Mouse (Mus musculus) embryo, embryonic 11 days (tissue): ENCODE measurements at regions not wholly inside any gene's neighbourhood (a gene's known extent, or its start where the extent isn't known, plus 50 kb on each side); places are given as distances from the start of the nearest gene placed in this dataset.
A peak's percentile ranks its signal among the peaks of the same experiment; 100 is the strongest.

Experiments used
- DNase-seq: peaks from one replicate; pipeline ENCODE4 v3.0.0-alpha.2; 2015

DNA sequence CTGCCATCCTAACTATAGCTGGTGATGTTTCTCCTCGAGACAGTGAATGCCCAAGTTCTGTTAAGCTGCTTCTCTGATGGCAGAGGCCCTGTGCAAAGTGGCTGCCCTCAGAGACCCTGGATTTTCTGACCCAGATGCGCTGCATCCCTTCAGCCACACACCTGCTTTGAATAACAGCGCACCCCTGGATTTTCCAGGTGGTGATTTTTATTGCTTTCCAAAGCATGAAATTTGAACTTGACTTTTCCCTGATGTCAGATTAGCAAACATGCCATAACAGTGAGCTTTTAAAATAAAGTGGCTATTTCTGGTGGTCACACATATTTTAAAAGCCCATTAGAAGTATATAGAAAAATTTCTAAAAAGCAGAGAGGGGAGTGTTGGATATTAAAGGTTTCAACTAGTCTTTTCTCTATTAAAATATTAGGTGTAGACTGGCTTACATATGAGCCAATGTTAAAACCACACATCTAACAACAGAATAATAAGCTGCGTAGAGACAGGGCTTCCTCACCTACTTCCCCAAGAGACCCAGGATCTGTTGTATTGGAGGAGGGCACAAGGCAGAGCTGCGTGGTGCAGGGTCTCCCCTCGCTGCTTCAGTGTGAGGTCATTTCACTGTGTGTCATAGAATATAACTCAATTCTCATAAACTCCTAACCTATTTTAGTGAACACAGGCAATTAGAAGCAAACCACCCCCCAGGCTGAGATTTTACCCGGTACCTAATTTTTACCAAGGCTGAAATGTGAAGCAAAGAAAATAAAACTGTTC lies 280.3 kb downstream of the Ccdc91 start:
- no peak for DNase-seq

DNA sequence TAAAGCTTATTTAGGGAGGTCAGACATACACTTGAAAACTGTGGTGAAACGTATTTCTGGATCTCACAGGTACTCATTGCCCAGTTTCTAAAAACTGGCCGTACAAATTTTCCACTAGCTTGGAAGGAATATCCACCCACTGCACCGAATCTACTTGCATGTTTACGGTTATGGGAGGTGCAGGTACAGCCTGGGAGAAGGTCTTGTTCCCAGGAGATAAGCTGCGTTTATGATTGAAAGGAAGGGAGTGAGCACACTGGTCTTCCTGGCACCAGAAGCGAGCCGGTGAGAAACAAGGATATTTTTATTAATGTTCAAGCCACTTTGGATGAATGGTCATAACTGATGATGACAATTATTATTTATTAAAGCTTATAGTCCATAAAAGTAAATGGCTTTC lies 283.9 kb downstream of the Ccdc91 start:
- DNase-seq: no peak

GRCm38 (mm10) chr6:147760113-147760512 lies 284.5 kb downstream of the Ccdc91 start:
- DNase-seq: no peak

- no peak for DNase-seq
Measured at GRCm38 (mm10) chr6:147765241-147765640, 281.8 kb upstream of the Far2 start.

DNA sequence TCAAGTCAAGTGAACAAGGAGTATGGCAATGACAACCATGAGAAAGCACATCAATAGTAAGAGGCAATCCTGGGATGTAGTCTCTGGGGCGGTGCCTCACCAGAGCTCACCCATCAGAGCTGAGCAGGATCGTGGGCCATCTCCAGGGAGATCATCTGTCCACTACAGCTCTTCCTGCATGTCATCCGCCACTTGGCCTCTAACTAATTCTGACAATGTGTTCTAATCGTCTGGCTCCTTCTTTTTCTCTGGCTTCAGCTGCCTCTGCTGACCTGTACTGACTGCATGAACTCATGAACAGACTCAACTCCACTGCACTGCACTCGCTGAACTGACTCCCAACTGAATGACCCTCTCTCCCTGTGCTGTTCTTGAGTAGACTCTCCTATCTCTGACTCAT lies 277.9 kb upstream of the Far2 start:
- DNase-seq: no peak

DNA sequence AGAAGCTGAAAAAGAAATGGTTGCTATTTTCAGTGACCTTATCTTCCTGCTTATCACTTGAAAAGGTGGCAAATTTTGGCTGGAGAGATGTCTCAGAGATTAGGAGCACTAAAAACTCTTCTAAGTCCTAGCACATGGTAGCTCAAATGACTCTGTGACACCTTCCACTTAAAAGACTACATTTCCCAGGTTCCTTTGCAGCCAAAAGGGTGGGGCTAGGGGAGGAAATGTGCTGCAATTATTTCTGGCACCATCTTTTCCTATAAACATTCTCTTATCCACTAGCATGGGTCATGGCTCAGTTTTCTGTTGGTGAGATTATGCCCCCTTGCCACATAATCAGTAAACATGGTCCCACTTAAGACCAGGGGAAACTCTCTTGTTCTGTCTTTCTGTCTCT lies 277.0 kb upstream of the Far2 start:
- DNase-seq: no peak

GRCm38 (mm10) chr6:147771411-147771810 lies 275.6 kb upstream of the Far2 start:
- peak; percentile 10 for DNase-seq

DNA sequence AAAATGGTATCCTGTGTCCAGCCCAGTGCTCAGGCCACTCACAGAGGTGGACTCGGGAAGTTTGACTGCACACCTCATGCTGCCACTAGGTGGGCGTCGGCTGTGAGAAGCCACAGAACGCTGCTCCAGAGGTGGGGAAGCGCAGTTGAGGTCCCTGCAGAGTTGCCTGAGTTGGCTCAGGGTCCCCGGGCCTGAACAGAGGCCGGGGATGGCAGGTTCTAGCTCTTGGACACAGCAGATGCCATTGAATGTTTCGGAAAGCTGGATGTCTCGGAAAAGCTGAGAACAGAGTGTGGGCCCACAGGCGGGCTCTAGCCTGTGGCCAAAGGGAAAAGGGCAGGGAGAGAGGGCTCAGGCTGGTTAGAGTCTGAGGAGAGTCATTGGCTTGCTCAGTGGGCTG lies 273.2 kb upstream of the Far2 start:
- DNase-seq: no peak

DNA sequence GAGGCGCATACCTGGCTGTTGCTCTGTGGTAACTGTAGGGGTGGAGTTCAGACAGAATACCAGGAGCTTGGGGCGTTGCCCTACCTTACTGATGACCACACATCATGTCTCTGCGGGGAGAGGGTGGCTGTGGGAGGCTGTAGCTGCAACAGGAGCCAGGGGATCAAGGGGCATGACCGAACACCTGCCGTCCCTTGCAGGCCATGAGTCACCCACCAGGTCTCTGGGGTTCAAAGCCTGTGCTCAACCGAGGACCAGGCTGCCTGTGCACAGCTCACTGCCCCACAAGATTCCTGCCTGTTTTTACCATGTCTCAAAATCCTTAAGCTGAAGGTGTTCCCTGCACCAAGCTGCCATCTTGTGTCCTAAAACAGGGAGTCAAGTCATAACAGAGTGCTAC lies 272.4 kb upstream of the Far2 start:
- no peak for DNase-seq

- DNase-seq: no peak
Measured at GRCm38 (mm10) chr6:147779466-147779865, 267.6 kb upstream of the Far2 start.

GRCm38 (mm10) chr6:147784249-147784648 lies 262.8 kb upstream of the Far2 start:
- DNase-seq: no peak

DNA sequence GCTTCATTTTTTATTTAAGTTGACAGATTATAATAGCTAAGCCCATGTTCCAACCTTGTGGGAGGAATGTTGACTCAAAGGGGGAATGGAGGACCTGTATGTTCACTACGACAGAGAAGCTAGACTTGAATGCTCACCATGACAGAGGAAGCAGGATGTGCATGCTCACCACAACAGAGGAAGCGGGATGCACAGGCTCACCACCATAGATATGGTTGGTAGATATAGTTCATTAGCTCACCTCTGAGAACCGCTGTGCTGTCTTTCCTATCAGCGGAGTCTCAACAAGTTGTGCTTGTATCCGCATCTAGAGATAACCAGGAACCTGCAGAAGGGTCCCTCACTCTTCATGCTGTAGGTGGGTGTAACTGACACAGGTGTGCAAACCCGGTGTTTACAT lies 262.2 kb upstream of the Far2 start:
- no peak for DNase-seq

GRCm38 (mm10) chr6:147788095-147788494 lies 259.0 kb upstream of the Far2 start:
- DNase-seq: no peak

GRCm38 (mm10) chr6:147789112-147789511 lies 257.9 kb upstream of the Far2 start:
- no peak for DNase-seq

DNA sequence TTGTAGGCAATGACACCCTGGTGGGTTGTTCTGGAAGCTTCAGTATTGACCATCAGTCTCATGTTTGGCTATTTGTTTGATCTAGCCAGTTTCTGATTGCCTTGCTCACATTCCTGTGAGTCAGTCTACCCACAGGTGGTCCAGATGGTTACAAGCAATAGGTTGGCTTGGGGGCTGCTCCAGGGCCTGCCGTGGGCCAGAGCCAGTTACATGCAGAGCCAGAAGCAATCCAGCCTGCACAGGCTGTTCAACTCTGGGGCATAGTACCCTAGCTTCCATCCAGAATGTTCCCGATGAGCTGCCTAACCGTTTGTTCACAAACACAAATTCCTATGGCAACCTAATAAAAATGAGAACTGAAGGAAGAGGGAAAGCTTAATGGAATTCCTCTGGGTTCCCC lies 253.2 kb upstream of the Far2 start:
- DNase-seq: no peak

- no peak for DNase-seq
Measured at GRCm38 (mm10) chr6:147794351-147794750, 252.7 kb upstream of the Far2 start.

GRCm38 (mm10) chr6:147799009-147799727 lies 247.9 kb upstream of the Far2 start:
- no peak for DNase-seq

DNA sequence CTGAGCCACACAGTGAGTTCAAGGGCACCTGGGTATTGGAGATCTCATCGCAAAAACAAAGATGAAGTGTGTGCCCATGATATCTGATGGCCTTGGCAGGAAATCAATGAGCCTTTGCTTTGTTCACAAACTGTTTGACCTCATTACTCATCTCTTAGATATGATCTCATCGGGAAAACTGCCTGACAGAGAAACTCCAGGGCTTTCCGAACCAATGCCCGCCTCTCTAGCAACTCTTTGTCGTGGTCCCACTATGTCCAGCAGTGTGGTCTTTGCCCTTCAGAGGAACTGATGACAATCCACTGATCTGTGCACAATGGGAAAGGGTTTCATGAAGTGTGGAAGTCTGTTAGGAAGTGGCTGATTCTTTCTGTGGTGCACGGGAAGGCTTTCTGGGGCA lies 247.2 kb upstream of the Far2 start:
- no peak for DNase-seq

- DNase-seq: no peak
Measured at GRCm38 (mm10) chr6:147800846-147801245, 246.2 kb upstream of the Far2 start.

DNA sequence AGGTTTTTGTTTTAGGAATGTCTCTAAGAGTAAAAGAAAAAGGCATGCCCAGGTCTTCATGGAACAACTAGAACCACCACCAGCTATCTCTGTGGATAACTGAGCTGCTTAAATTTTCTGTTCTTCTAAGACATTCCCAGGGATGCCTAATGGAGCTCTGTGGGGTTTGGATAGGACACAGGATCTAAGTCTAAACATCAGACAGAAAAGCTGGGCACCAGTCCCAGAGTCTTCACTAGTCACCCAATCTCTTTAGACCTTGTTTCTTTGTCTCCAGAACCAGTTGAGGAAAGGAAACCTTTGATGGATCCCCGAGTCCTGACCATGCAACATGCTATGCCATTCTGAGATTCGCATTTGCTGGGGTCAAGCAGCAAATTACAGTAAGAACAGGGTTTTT lies 243.2 kb upstream of the Far2 start:
- DNase-seq: no peak

- DNase-seq: peak; percentile 57
Measured at GRCm38 (mm10) chr6:147810710-147811109, 236.3 kb upstream of the Far2 start.

DNA sequence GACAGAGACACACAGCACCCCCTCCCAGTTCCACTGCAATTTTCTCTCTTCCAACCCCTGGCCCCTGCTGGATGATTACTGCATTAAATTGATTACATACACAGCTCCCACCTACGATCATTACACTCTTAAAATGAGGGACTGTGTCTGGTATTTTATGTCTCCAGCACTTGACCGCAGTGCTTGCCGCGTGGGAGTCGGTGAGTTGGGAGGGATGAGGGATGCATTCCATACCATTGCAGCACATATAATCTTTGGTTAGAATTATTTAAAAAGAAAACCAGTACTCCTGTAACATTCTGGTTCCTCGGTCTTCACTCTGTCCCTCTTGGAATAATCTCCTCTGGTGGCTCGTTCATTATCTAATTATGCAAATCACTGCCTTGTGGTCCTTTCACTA lies 230.2 kb upstream of the Far2 start:
- DNase-seq: no peak

- DNase-seq: no peak
Measured at GRCm38 (mm10) chr6:147817262-147817661, 229.8 kb upstream of the Far2 start.

GRCm38 (mm10) chr6:147822215-147822614 lies 224.8 kb upstream of the Far2 start:
- peak; percentile 45 for DNase-seq

GRCm38 (mm10) chr6:147832521-147832920 lies 214.5 kb upstream of the Far2 start:
- no peak for DNase-seq
